Mouse (Mus musculus): ENCODE measurements around the gene Klhl2.
A peak's percentile ranks its signal among the peaks of the same experiment; 100 is the strongest.

Gene Klhl2

GRCm38 (mm10) chr8:64849897-64850541 is at the start of gene Klhl2:
Klhl2 (minus strand) TSS chr8:64850017.
- DNase-seq (ENCODE audit: low spot score), result no peak

- DNase-seq (ENCODE audit: low spot score), result no peak
Measured at GRCm38 (mm10) chr8:64898710-64899109, 48.9 kb upstream of the Klhl2 start.

GRCm38 (mm10) chr8:64896731-64897130 is 46.9 kb upstream of the Klhl2 start:
- no peak for DNase-seq (ENCODE audit: low spot score)

- no peak for DNase-seq (ENCODE audit: low spot score)
Measured at GRCm38 (mm10) chr8:64880619-64881200, 30.9 kb upstream of the Klhl2 start.

- DNase-seq (ENCODE audit: low spot score), result no peak
Measured at GRCm38 (mm10) chr8:64877630-64878312, 28.0 kb upstream of the Klhl2 start.

- peak; percentile 29 for DNase-seq (ENCODE audit: low spot score)
Measured at GRCm38 (mm10) chr8:64871469-64872165, 21.8 kb upstream of the Klhl2 start.

- DNase-seq (ENCODE audit: low spot score), result no peak
Measured at GRCm38 (mm10) chr8:64870218-64870617, 20.4 kb upstream of the Klhl2 start.

GRCm38 (mm10) chr8:64849091-64849896 is 523 bp downstream of the Klhl2 start:
- no peak for DNase-seq (ENCODE audit: low spot score)

- no peak for DNase-seq (ENCODE audit: low spot score)
Measured at GRCm38 (mm10) chr8:64848245-64848785, 1.5 kb downstream of the Klhl2 start.

GRCm38 (mm10) chr8:64847650-64848049 is 2.2 kb downstream of the Klhl2 start:
- no peak for DNase-seq (ENCODE audit: low spot score)

GRCm38 (mm10) chr8:64847241-64847640 is 2.6 kb downstream of the Klhl2 start:
- DNase-seq (ENCODE audit: low spot score), result no peak

GRCm38 (mm10) chr8:64845314-64845713 is 4.5 kb downstream of the Klhl2 start:
- no peak for DNase-seq (ENCODE audit: low spot score)

GRCm38 (mm10) chr8:64844043-64844481 is 5.8 kb downstream of the Klhl2 start:
- no peak for DNase-seq (ENCODE audit: low spot score)

GRCm38 (mm10) chr8:64843168-64843567 is 6.6 kb downstream of the Klhl2 start:
- no peak for DNase-seq (ENCODE audit: low spot score)

- no peak for DNase-seq (ENCODE audit: low spot score)
Measured at GRCm38 (mm10) chr8:64841747-64842406, 7.9 kb downstream of the Klhl2 start.

GRCm38 (mm10) chr8:64839628-64840027 is 10.2 kb downstream of the Klhl2 start:
- DNase-seq (ENCODE audit: low spot score), result no peak

- DNase-seq (ENCODE audit: low spot score), result no peak
Measured at GRCm38 (mm10) chr8:64835475-64836122, 14.2 kb downstream of the Klhl2 start.

GRCm38 (mm10) chr8:64834071-64834877 is 15.5 kb downstream of the Klhl2 start:
- DNase-seq (ENCODE audit: low spot score), result no peak

- no peak for DNase-seq (ENCODE audit: low spot score)
Measured at GRCm38 (mm10) chr8:64832581-64833135, 17.2 kb downstream of the Klhl2 start.

Data from layer of hippocampus, adult 9-10 months (tissue).